Mouse (Mus musculus) ES-Bruce4 (cell line): Measurements from ENCODE around the gene Pdap1.

Source experiments
- CTCF ChIP-seq: IDR thresholded peaks from one replicate; pipeline ENCODE4 v1.8.1; 2011; ENCODE audit warnings: low read depth, low read length
- EP300 ChIP-seq: IDR thresholded peaks from 2 replicates; pipeline ENCODE4 v1.6.1; 2011; ENCODE audit warnings: low read depth, low read length; ENCODE audit not compliant: insufficient read depth
- POLR2A ChIP-seq: IDR thresholded peaks from one replicate; pipeline ENCODE4 v1.8.1; 2011; ENCODE audit warnings: low read length; ENCODE audit not compliant: insufficient read depth

DNA sequence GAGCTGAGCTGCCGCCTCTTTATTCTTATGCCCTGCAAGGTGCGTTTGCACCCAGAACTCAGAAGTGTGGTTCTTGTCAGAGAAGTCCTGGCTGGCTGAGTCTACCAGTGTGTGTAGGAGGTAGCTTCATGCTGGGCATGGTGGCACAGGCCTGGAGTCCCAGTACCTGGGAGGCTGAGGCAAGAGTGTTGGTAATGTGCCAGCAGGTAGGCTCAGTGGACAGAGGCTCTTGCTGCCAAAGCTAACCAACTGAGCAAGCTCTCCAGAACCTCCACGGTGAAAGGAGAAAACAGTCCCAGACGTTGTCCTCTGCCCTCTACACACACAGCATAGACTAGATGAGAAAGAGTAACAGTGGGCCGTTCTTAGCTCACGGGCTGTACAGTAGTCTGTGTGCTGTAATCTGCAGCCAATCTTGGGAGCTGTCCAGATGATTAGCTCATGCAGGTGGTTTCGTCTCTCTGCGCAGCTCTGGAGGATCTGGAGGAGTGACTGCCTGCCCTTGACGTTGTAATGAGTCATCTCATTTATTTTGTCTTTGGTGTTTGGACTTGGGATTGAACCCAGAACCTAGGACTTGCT lies 34.3 kb downstream of the Pdap1 start:
- TF ChIP-seq POLR2A (no peak), EP300 (no peak), CTCF (no peak)
